Mouse (Mus musculus) telencephalon, adult 2 months (tissue): Measurements from ENCODE around the gene Kansl3.

Experiments used
- DNase-seq: peaks from one replicate; pipeline ENCODE4 v3.0.0-alpha.2; 2011; ENCODE audit warnings: low read depth, low spot score

Gene Kansl3

GRCm38 (mm10) chr1:36368969-36369645, at the start of gene Kansl3:
Kansl3 (minus strand) TSS chr1:36369181.
- DNase-seq = peak; percentile 70

- DNase-seq = no peak
These were observed 35.5 kb upstream of the Kansl3 start for GRCm38 (mm10) chr1:36404531-36404930.

GRCm38 (mm10) chr1:36401509-36401908, 32.5 kb upstream of the Kansl3 start:
- peak; percentile 44 for DNase-seq

DNA sequence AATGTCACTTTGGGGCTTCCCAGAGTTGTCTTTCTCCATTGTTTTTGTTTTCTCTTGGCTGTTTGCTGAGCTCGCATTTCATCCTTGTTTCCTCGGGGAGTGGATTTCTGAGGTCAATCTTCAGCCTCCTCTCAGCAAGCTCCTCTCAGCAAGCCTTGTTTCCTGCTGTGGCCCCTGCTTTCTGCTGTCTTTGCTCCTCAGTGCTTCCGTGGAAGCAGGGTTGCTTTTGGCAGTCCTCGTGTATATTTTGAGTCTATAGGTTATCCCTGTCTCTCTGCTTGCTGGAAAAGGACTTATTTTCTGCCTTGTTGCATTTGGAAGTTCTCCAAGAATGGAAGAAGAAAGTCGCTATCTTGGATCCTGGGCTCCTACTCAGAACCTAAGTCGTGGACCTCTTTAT, 28.1 kb upstream of the Kansl3 start:
- no peak for DNase-seq

GRCm38 (mm10) chr1:36379582-36379981, 10.6 kb upstream of the Kansl3 start:
- DNase-seq = no peak

- no peak for DNase-seq
These were observed 9.9 kb upstream of the Kansl3 start for GRCm38 (mm10) chr1:36378880-36379279.

GRCm38 (mm10) chr1:36371934-36372845, 3.2 kb upstream of the Kansl3 start, which contains the start of gene Fer1l5:
Fer1l5 (plus strand) TSS chr1:36372291.
- DNase-seq = no peak

DNA sequence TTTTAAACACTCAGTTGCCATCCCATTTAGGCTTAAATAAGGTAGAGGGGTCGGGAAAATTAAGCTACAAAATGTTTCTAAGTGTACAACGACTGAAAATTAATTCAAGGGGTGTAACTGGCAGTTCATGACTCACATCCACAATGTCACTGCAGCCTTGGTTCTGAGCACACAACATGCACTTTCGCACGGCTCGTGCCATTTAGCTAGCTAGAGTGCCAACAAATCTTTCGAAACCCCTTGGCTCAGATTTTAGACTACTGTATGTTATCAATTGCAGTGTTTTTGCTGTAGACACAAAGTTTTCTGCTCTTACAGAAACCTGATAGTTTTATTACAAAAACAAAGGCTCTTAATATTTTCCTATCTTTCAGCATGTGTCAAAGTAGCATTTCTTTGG, 1.9 kb upstream of the Kansl3 start:
- no peak for DNase-seq

DNA sequence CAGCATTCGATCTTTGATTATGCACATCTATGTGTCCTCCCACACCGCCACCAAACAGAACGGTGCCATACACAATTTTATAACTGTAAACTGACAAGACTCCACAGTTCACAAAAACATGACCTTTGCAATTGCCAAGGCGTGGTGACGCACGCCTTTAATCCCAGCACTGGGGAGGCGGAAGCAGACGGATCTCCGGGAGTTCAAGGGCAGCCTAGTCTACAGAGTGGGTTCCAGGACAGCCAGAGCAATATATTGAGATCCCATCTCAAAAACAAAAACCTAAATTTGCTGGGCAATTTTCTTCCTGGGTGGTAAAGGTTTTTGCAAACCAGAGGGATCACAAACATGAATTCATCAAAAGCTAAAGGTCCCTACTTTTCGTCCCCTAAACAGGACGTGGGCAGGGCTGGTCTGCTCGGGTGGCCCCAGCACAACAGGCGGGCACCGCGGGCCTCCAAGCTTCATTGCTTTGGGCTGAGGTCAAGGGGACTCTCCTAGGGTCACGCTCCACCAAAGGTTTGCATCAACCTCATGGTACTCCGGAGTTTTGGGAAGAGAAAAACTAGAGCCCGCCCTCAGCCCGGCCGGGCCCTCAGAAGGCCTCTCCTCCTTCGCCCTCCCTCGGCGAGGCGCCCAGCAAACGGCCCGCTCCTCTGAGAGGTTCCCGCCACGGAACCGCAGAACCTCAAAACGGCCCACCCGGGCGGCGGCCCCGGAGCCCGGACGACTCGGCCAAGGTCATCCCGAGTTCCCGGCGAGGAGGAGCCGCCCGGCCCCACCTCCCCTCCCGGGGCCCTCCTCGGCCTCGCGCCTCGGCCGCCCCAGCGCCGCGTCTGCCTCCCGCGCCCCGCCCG, 641 bp downstream of the Kansl3 start:
- DNase-seq = no peak

- no peak for DNase-seq
These were observed 1.3 kb downstream of the Kansl3 start for GRCm38 (mm10) chr1:36367698-36368097.

GRCm38 (mm10) chr1:36356955-36357695, 11.9 kb downstream of the Kansl3 start:
- DNase-seq = no peak

- DNase-seq = peak; percentile 58
These were observed 16.6 kb downstream of the Kansl3 start for GRCm38 (mm10) chr1:36352351-36352750.

DNA sequence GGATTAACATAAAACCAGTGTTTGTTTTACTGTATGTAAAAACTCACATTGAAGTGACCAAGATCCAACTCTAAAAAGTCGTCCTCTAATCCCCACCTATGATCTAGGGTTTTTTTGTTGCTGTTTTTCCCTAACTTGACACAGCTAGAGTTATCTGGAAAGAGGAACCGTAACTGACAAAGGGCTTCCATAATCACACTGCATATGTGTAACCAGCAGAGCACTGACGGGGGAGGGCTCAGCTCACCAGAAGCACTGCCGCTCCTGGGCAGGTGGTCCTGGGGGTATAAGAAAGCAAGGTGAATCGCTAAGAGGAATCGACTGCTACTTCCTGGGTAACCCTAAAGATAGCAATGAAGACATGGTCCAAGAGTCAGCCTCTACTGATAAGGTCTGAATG, 26.4 kb downstream of the Kansl3 start:
- no peak for DNase-seq

DNA sequence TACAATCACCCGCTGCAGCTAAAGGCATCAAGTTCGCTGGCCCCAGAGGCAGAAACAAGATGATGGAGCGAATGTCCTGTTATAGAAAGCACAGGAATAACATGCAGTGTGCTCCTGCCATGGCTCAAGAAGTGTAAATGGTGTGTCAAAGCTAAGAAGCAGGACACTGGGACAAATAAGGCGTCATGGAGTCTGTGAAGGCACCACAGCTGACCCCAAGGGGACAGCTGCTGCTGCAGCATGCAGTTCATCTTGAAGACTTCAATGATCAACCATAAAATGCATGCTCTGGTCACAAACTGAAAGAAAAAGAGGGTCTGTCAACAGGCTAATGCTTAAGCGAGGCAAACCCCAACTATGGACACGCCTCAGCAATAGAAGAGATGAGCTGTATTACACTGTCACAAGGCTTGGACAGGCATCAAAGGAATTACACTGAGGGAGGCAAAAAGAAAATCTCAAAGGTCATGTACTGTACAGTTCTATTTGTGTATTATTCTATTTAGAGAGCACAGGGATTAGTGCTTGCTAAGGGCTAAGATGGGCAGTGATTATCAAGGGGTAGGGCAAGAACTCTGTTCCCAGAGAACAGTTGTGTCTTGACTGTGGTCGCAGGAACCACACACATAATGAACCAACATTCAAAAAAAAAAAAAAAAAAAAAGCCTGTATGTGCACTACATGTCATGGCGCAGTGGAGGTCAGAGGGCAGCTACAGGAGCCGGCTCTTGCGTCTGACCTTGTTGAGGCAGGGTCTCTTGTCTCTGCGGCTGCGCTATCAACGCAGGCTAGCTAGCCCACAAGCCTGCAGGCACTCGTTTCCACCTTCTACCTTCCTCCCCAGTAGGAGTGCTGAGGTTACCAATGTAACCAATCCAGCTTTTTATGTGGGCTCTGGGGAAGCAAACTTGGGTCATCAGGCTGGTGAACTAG, 35.8 kb downstream of the Kansl3 start:
- DNase-seq = no peak

GRCm38 (mm10) chr1:36331743-36332142, 37.2 kb downstream of the Kansl3 start:
- DNase-seq = no peak

- no peak for DNase-seq
These were observed 42.2 kb downstream of the Kansl3 start for GRCm38 (mm10) chr1:36326815-36327214.

GRCm38 (mm10) chr1:36325900-36326321, 43.1 kb downstream of the Kansl3 start:
- no peak for DNase-seq

DNA sequence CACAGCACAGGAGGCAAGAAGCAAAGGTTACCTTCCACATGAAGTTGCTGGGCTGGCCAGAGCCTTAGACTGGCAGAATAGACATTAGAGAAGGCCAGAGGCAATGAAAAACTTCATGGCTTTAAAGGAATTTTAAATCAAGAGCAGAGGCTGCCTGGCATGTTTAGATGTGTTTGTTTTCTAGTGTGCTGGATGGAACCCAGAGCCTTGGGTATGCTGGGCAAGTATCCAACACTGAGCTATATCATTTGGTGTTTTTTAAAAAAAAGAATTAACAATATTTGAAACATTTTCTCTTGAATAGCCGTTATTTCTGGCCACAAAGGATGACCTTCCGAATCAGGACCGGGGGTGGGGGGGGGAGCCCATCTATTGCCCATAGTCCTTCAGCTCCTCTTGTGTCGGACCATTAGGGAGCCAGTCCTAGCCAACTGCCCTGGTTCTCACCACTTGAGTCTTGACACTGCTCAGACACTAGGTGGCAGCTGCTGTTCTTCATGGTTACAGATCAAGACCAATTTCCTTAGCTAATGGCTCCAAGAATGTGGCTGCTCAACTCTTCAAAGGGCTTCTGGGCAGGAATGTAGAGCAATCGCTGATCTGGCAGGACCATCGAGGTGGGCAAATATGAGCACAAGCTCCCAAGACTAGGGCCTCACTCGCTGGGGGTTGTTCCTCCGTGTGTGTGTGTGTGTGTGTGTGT, 45.1 kb downstream of the Kansl3 start:
- DNase-seq = no peak

GRCm38 (mm10) chr1:36323076-36323475, 45.9 kb downstream of the Kansl3 start:
- no peak for DNase-seq
